Mouse (Mus musculus) E14TG2a.4 (cell line): ENCODE measurements around the gene Trp53rkb.

Experiments used
- CTCF ChIP-seq: conservative IDR thresholded peaks from 2 replicates; pipeline ENCODE4 v1.5.1; 2014; ENCODE audit warnings: low read length
- NANOG ChIP-seq: IDR thresholded peaks from 2 replicates; pipeline ENCODE4 v1.6.1; 2014; ENCODE audit warnings: borderline replicate concordance, low read length, mixed read lengths
- POU5F1 ChIP-seq: IDR thresholded peaks from 2 replicates; pipeline ENCODE4 v1.6.1; 2014; ENCODE audit warnings: low read length, borderline replicate concordance

DNA sequence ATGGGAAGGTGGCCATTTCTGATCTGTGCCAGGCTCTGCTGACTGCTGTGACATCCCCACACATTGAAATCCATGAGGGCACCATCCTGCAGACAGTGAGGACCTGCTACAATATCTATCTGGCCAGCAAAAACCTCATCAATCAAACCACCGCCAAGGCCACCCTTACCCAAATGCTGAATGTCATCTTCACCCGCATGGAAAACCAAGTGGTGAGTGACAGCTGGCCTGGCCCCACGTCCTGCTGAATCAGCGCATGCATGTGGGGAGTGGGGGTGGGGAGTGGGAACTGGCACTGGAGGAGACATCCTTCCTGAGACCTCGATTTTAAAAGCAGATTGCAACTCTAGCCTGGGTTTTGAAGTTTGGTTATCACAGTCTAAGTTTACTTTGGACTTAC is 43.2 kb downstream of the Trp53rkb start:
- no peak for TF ChIP-seq CTCF
- no peak for TF ChIP-seq POU5F1
- no peak for TF ChIP-seq NANOG
